Mouse (Mus musculus) monocyte, adult 5-6 weeks (primary cell): ENCODE measurements around the gene Trpv3. TPM values are rescaled to one million over a fixed set of nuclear protein-coding genes. Genes with fewer than 3 reads are reported as not detected.
"Not testable (repeated sequence)": the region's sequence is repeated elsewhere in the genome, so short reads cannot be mapped to it uniquely, and the experiment has no call there.

ENCODE experiments used
- ATAC-seq: fragments of 153-309, 156-312 bp; replicated peaks from 2 replicates; pipeline ENCODE4 v1.8.0; 2017; ENCODE audit warnings: mild to moderate bottlenecking; ENCODE audit not compliant: low TSS enrichment, insufficient number of reproducible peaks, severe bottlenecking, poor library complexity, low FRiP score
- total RNA-seq: library from RNA; stranded (forward); fragments of 200-1000, 200-491, 200-594 nt; gene quantifications from 3 replicates; pipeline ENCODE4 v1.2.3, GENCODE M21; 2017

The Trpv3 gene
- total RNA-seq, 1 experiment from 2014 or later = not detected

GRCm38 (mm10) chr11:73281528-73282027, 14.4 kb downstream of the Trpv3 start:
- ATAC-seq = no peak

- ATAC-seq = no peak
Observed at GRCm38 (mm10) chr11:73283369-73283768, 16.2 kb downstream of the Trpv3 start.

- no peak for ATAC-seq
Observed at GRCm38 (mm10) chr11:73283926-73284325, 16.7 kb downstream of the Trpv3 start.

GRCm38 (mm10) chr11:73284351-73284750, 17.2 kb downstream of the Trpv3 start:
- no peak for ATAC-seq

- ATAC-seq = no peak
Observed at GRCm38 (mm10) chr11:73289621-73290020, 22.4 kb downstream of the Trpv3 start.

- ATAC-seq = no peak
Observed at GRCm38 (mm10) chr11:73303123-73303522, 35.9 kb downstream of the Trpv3 start.

GRCm38 (mm10) chr11:73315961-73316360, 48.8 kb downstream of the Trpv3 start:
- no peak for ATAC-seq

GRCm38 (mm10) chr11:73318581-73318980, 51.4 kb downstream of the Trpv3 start:
- ATAC-seq = not testable (repeated sequence)

GRCm38 (mm10) chr11:73321064-73321463, 53.9 kb downstream of the Trpv3 start:
- ATAC-seq = not testable (repeated sequence)

- no peak for ATAC-seq
Observed at GRCm38 (mm10) chr11:73323906-73324830, 57.0 kb downstream of the Trpv3 start.

GRCm38 (mm10) chr11:73326485-73326886, 59.3 kb downstream of the Trpv3 start:
- ATAC-seq = no peak

- no peak for ATAC-seq
Observed at GRCm38 (mm10) chr11:73327361-73327760, 60.2 kb downstream of the Trpv3 start.

GRCm38 (mm10) chr11:73329442-73329841, 62.3 kb downstream of the Trpv3 start, which contains the start of the genes Aspa, Gm49340 and Spata22:
Gene Aspa, minus strand, starts transcription at chr11:73329596.
Gene Gm49340, plus strand, starts transcription at chr11:73329741.
Gene Spata22, plus strand, starts transcription at chr11:73329741.
- ATAC-seq = no peak

- ATAC-seq = no peak
Observed at GRCm38 (mm10) chr11:73333357-73333756, 66.2 kb downstream of the Trpv3 start.

- ATAC-seq = no peak
Observed at GRCm38 (mm10) chr11:73336919-73337318, 69.7 kb downstream of the Trpv3 start.

Other genes starting within 250 kb of the Trpv3 start
- gene Camkk1, start 248.4 kb upstream of the Trpv3 start, total RNA-seq = 2.6 to 4.0 TPM (median 3.0 TPM) in 3 replicates
- 11.5 to 18.1 TPM (median 14.0 TPM) in 3 replicates for gene Ncbp3, start 219.6 kb upstream of the Trpv3 start, total RNA-seq
- 1.7 to 2.4 TPM (median 1.8 TPM) in 3 replicates for gene Itgae, start 176.8 kb upstream of the Trpv3 start, total RNA-seq
- 6.3 to 16.9 TPM (median 6.5 TPM) in 3 replicates for gene Haspin, start 129.1 kb upstream of the Trpv3 start, total RNA-seq
- gene P2rx5, start 107.0 kb upstream of the Trpv3 start, total RNA-seq = 0.32 TPM in 1 of 3 replicates, not detected in the others
- gene Emc6, start 90.4 kb upstream of the Trpv3 start, total RNA-seq = 28.3 to 33.4 TPM (median 32.5 TPM) in 3 replicates
- 14.2 to 15.7 TPM (median 14.6 TPM) in 3 replicates for gene Tax1bp3, start 90.3 kb upstream of the Trpv3 start, total RNA-seq
- 15.6 to 19.4 TPM (median 18.2 TPM) in 3 replicates for gene Ctns, start 68.3 kb upstream of the Trpv3 start, total RNA-seq
- gene Shpk, start 67.9 kb upstream of the Trpv3 start, total RNA-seq = 0.64 to 3.0 TPM (median 1.2 TPM) in 3 replicates
- gene Trpv1, start 33.1 kb upstream of the Trpv3 start, total RNA-seq = not detected in 3 replicates
- 0.49 to 12.6 TPM (median 6.0 TPM) in 3 replicates for gene Aspa, start 62.2 kb downstream of the Trpv3 start, total RNA-seq
- gene Gm49340, start 62.4 kb downstream of the Trpv3 start, total RNA-seq = not detected in 3 replicates
- gene Spata22, start 62.4 kb downstream of the Trpv3 start, total RNA-seq = not detected in 3 replicates
- gene Olfr20, start 83.4 kb downstream of the Trpv3 start, total RNA-seq = not detected in 3 replicates
- not detected in 3 replicates for gene Olfr376, start 103.9 kb downstream of the Trpv3 start, total RNA-seq
- not detected in 3 replicates for gene Olfr1, start 132.2 kb downstream of the Trpv3 start, total RNA-seq
- not detected in 3 replicates for gene Olfr378, start 161.1 kb downstream of the Trpv3 start, total RNA-seq
- not detected in 3 replicates for gene Olfr380, start 190.1 kb downstream of the Trpv3 start, total RNA-seq
- gene Olfr381, start 224.2 kb downstream of the Trpv3 start, total RNA-seq = not detected in 3 replicates
- not detected in 3 replicates for gene Olfr382, start 249.8 kb downstream of the Trpv3 start, total RNA-seq